Mouse (Mus musculus): ENCODE results near the gene Eif4e2.

DNA sequence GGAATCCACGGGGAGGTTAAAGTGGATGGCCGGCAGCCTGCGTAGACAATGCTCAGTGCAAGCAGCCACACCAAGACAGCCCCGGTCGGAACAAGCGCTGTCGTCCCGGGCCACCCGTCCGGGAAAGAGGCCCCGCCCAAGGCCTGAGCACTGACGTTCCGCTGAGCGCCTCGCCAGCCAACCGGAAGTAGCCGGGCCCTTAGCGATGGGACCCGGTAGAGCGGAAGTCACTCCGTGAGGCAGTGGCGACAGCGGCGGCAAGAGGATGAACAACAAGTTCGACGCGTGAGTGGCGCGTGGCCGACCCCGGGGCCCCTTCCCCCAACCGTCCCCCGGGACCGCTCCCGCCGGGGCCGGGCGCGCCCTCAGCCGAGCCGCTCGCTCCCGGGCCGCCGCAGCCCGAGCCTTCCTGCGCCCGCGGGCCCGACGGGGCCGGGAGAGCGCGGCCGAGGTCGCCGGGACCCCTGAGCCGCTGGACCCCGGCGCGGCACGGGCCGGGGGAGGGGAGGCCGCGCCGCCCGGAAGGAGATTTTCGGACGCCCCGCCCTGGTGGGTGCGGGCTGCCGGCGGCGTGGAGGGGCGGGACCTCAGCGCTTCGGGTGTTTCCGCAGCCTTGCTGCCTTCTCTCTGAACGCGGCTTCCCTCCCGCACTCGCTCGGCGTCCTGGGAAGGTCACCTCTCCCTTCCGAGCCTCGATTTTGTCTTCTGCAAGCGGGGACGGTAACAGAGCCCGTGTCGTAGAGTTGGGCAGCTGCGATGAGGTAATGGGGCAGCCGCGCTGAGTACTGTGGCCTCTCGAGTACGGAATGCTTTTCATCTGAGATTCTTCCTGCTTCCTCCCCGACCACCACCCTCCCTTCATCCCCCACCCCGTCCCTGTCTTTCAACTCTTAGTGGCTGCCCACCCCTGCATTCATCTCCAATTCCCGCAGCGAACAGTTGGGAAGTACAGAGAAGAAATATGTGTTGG, at the start of gene Eif4e2:
- peak; percentile 91; the same call in 1 of the 2 replicates for TF ChIP-seq POLR2A (IDR thresholded peaks at IDR 0.05; ENCODE audit: borderline replicate concordance, control insufficient read depth, low read depth, low read length)
- no peak for TF ChIP-seq CTCF (IDR thresholded peaks at IDR 0.05; ENCODE audit: control insufficient read depth, insufficient read depth, low read length)

Measured in bone marrow, adult 2 months (tissue).